Comparison of ENCODE assay signal across 1 mouse cellular context in the genomic region with DNA sequence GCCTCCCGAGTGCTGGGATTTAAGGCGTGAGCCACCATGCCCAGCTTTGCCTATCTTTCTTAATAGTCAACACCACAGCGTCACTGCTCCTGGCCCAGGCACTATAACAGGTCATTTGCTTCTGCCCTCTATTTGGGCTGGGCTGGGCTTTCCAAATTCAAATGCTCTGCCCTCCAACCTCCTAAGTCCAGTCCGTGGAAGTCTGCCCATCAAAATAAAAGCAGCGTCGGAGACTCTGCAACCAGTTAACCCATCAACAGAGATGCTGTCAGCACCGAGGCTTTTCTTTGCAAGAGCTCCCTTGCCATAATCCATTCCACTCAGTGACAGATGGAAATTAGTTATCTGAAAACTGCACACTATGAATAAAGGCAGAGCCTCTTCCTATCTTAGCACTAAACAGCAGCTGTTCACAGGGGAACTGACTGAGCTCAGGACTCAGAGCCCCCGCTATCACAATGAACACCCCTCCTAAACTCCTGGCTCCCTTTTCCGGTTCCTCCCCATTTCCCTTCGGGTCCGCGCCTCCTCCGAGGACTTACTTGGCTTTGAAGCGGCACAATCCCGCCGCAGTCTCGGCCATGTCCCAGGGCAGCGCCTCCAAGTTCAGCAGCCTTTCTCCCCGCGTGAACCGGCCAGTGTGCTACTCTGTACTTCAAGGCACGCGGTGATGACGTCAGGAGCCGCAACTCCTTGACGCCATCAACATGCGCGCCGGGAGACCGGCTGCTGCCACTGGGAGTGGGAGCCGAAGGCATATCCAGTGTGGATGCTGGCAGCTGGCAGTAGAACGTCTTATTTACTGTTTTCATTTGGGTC.
TF ChIP-seq lines count a peak whose summit lies in the region.

Gene Tbl3 (minus strand): TSS at position 679 of the 819 bp plus-strand sequence.

TF ChIP-seq in CH12.LX, 34 proteins besides CTCF, POLR2A, EP300 and RAD21 (continued from another document):
- TF ChIP-seq GABPA (IDR thresholded peaks at IDR 0.05; ENCODE audit: insufficient replicate concordance, low read depth, low read length): peak; percentile 58; the same call in 1 of the 2 replicates
- no peak for TF ChIP-seq USF1 (IDR thresholded peaks at IDR 0.05; ENCODE audit: low read depth, low read length)
- TF ChIP-seq NELFE (IDR thresholded peaks at IDR 0.05; ENCODE audit: low read depth, low read length): peak; percentile 89
- TF ChIP-seq RCOR1 (conservative IDR thresholded peaks at IDR 0.05; ENCODE audit: low read depth, low read length): no peak
- TF ChIP-seq TCF12 (IDR thresholded peaks at IDR 0.05; ENCODE audit: low read depth, low read length): peak; percentile 85
- TF ChIP-seq ZC3H11A (IDR thresholded peaks at IDR 0.05; ENCODE audit: low read depth, low read length): no peak
- peak; percentile 68; the same call in 1 of the 2 replicates for TF ChIP-seq KAT2A (IDR thresholded peaks at IDR 0.05; ENCODE audit: insufficient replicate concordance, low read length)
- peak; percentile 63; the same call in 1 of the 2 replicates for TF ChIP-seq MEF2A (IDR thresholded peaks at IDR 0.05; ENCODE audit: borderline replicate concordance, low read depth, low read length)
- TF ChIP-seq ZNF384 (IDR thresholded peaks at IDR 0.05; ENCODE audit: low read depth, low read length): no peak; the same call in none of the 2 replicates
- TF ChIP-seq CHD1 (IDR thresholded peaks at IDR 0.05; ENCODE audit: low read depth, low read length): no peak
- TF ChIP-seq TBP (conservative IDR thresholded peaks at IDR 0.05; ENCODE audit: low read depth, low read length): peak; percentile 73; the same call in 1 of the 2 replicates
- no peak for TF ChIP-seq MAFK (IDR thresholded peaks at IDR 0.05; ENCODE audit: insufficient replicate concordance, low read length)
- TF ChIP-seq POLR2AphosphoS2 (IDR thresholded peaks at IDR 0.05; ENCODE audit: low read depth, low read length): peak; percentile 78; the same call in 1 of the 2 replicates
- no peak for TF ChIP-seq E2F4 (IDR thresholded peaks at IDR 0.05; ENCODE audit: insufficient replicate concordance, low read depth, low read length)
- TF ChIP-seq ZKSCAN1 (IDR thresholded peaks at IDR 0.05; ENCODE audit: borderline replicate concordance, low read depth, low read length): no peak
- no peak for TF ChIP-seq USF2 (conservative IDR thresholded peaks at IDR 0.05; ENCODE audit: low read depth, low read length)
TF ChIP-seq in CH12.LX: peak in this region for 18.
